Mouse (Mus musculus) embryonic facial prominence, embryonic 12.5 days (tissue): ENCODE data around the gene Ubc. TPM values are rescaled to one million over a fixed set of nuclear protein-coding genes. Genes with fewer than 3 reads are reported as not detected.

Experiments used
- ATAC-seq: fragments of 200-750 bp; cut with Nextera tagmentation; 2 replicates; pipeline ENCODE4 v1.8.0; 2017; ENCODE audit not compliant: insufficient number of reproducible peaks, insufficient read depth, low FRiP score, low TSS enrichment
- H3K27ac ChIP-seq: fragments of 300-500 bp; sonication (generic); 2 replicates; pipeline ENCODE4 v1.5.1; 2016; ENCODE audit warnings: mild to moderate bottlenecking
- H3K27me3 ChIP-seq: fragments of 300-500 bp; sonication (generic); 2 replicates; pipeline ENCODE4 v1.6.1; 2016; ENCODE audit warnings: mild to moderate bottlenecking, moderate library complexity
- H3K36me3 ChIP-seq: fragments of 300-500 bp; sonication (generic); 2 replicates; pipeline ENCODE4 v1.6.1; 2016; ENCODE audit warnings: mild to moderate bottlenecking
- H3K4me1 ChIP-seq: fragments of 300-500 bp; sonication (generic); 2 replicates; pipeline ENCODE4 v1.6.1; 2016
- H3K4me2 ChIP-seq: fragments of 300-500 bp; sonication (generic); replicated peaks from 2 replicates; pipeline ENCODE4 v1.6.1; 2016; ENCODE audit warnings: mild to moderate bottlenecking, moderate library complexity
- H3K4me3 ChIP-seq: fragments of 300-500 bp; sonication (generic); 2 replicates; pipeline ENCODE4 v1.5.1; 2016; ENCODE audit warnings: mild to moderate bottlenecking
- H3K9ac ChIP-seq: fragments of 300-500 bp; sonication (generic); 2 replicates; pipeline ENCODE4 v1.6.1; 2016; ENCODE audit warnings: mild to moderate bottlenecking, moderate library complexity
- H3K9me3 ChIP-seq: fragments of 300-500 bp; sonication (generic); 2 replicates; pipeline ENCODE4 v1.6.1; 2016; ENCODE audit warnings: mild to moderate bottlenecking, moderate library complexity
- WGBS: fragments of 180-500 bp; shearing (Covaris S2); methylation state at CpG from one replicate; pipeline ENCODE4 v1.1.7; 2016; 5-methylcytosine and 5-hydroxymethylcytosine counted together
- polyA plus RNA-seq: library from polyadenylated mRNA; unstranded; fragments of >200 nt; fragmentation: Nextera tagmentation; extraction: Ambion mirVana; gene quantifications from 2 replicates; pipeline ENCODE4 v1.2.1, GENCODE M21; 2016

Gene Ubc
- polyA plus RNA-seq, 1 experiment from 2014 or later = 1,101 TPM

DNA sequence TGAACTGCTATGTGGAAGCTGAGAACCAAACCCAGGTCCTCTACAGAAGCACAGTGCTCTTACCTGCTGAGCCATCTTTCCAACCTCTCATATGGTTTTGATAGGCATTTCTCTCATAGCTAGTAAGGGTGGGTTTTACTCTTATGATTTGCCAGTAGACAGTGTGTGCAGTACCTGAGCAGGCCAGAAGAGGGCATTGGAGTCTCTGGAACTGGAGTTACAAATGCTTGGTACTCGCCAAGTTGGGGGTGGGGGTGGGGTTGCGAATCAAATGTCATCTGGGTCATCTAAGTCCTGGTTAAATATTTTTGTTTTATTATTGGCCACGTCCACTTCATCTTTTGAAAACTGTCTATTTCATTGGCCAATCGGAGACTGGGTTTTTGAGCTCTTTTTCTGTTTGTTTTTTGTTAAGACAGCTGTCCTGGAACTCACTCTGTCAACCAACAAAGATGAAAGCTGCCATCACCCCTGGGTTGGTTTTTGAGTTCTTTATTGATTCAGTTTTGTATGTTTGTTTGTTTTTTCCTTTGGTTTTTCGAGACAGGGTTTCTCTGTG is 22.0 kb upstream of the Ubc start:
- Histone ChIP-seq H3K4me1 (peaks cover 10% of the 10 kb centered on the region), H3K36me3 (peaks cover 36% of the 10 kb centered on the region), H3K27me3 (no peaks in the 10 kb centered on the region), H3K27ac (no peak overlapping the region), H3K4me2 (no peak overlapping the region), H3K9me3 (no peaks in the 10 kb centered on the region), H3K4me3 (no peak overlapping the region), H3K9ac (no peak overlapping the region)
- ATAC-seq = no peak
- 55% methylated on average over 5 of the region's 5 CpGs for WGBS

GRCm38 (mm10) chr5:125409348-125410090 is 19.5 kb upstream of the Ubc start:
- Histone ChIP-seq H3K4me1 (peaks cover 13% of the 10 kb centered on the region), H3K36me3 (peaks cover 11% of the 10 kb centered on the region), H3K4me3 (peak overlapping the region; percentile 33), H3K4me2 (peak overlapping the region; percentile 42), H3K9ac (no peak overlapping the region), H3K27ac (no peak overlapping the region), H3K27me3 (no peaks in the 10 kb centered on the region), H3K9me3 (no peaks in the 10 kb centered on the region)
- no peak for ATAC-seq
- 6% methylated on average over 20 of the region's 20 CpGs for WGBS

GRCm38 (mm10) chr5:125408842-125409241 is 18.8 kb upstream of the Ubc start:
- peak overlapping the region; percentile 33 for H3K4me3 ChIP-seq
- peak overlapping the region; percentile 42 for H3K4me2 ChIP-seq
- H3K9ac ChIP-seq = no peak overlapping the region
- H3K36me3 ChIP-seq = peaks cover 6% of the 10 kb centered on the region; the same call in 1 of the 2 replicates
- peak; percentile 18; the same call in 1 of the 2 replicates for ATAC-seq
- H3K27me3 ChIP-seq = no peaks in the 10 kb centered on the region
- H3K27ac ChIP-seq = no peak overlapping the region
- WGBS = under 1% methylated on average over 13 of the region's 13 CpGs
- peaks cover 13% of the 10 kb centered on the region for H3K4me1 ChIP-seq
- H3K9me3 ChIP-seq = no peaks in the 10 kb centered on the region

DNA sequence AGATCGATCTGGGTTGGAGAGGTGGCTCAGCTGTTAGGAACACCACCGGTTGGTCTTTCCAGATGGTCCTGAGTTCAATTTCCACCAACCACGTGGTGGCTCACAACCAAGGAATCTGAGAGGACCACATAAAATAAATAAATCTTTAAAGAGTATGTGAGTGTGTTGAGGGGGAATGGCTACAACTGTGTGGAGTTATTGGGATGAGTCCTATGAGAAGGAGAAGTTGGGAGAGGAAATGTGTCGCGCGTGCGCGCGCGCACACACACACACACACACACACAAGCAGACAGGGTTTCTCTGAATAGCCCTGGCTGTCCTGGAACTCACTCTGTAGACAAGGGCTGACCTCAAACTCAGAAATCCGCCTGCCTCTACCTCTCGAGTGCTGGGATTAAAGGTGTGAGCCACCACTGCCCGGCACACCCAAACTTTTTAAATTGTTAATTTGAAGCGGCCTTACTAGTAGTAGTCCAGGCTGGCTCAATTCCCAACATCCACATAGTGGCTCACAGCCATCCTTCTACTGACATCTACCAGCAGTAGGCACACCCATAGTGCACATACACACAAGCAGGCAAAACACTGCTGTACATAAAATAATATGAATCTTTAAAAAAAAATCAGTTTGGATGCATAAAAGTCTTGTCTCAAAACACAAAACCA is 18.0 kb upstream of the Ubc start:
- ATAC-seq = no peak
- WGBS = 65% methylated on average over 14 of the region's 14 CpGs
- Histone ChIP-seq H3K9ac (no peak overlapping the region), H3K4me2 (0 out of 2 replicates have a peak overlapping the region, but pooled peaks have one; percentile 42), H3K36me3 (no peaks in the 10 kb centered on the region), H3K4me1 (peaks cover 13% of the 10 kb centered on the region), H3K4me3 (no peak overlapping the region), H3K27me3 (no peaks in the 10 kb centered on the region), H3K27ac (no peak overlapping the region), H3K9me3 (no peaks in the 10 kb centered on the region)

DNA sequence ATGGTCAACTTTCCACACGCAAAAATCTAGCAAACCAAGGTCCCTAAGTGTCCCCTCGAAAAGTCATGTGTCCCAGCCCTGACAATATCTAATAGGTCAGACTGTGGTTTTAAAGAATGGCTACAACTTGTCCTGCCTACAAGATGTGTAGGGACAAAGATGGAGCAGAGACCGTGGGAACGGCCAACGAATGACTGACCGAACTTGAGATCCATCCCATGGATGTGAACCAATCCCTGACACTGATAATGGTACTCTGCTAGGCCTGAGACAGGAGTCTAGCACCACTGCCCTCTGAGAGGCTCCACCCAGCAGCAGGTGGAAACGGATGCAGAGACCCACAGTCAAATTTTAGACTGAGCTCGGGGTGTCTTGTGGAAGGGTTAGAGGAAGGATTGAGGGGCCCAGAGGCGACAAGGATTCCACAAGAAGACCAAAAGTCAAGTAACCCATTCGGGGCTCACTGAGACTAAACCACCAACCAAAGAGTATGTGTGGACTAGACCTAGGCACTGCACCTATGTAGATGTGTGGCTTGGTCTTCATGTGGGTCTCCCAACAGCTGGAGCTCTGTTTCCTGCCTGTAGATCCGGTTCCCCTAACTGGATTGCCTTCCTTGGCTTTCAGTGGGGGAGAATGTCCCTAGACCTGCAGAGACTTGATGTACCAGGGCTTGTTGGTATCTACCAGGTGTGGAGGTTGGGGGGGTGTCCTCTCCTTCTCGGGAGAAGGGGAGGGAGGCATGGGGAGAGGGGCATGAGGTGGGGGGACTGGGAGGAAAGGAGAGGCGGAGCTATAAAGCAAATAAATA is 17.2 kb upstream of the Ubc start:
- peaks cover 13% of the 10 kb centered on the region for H3K4me1 ChIP-seq
- peak overlapping the region; percentile 79 for H3K27ac ChIP-seq
- ATAC-seq = no peak
- WGBS = 56% methylated on average over 13 of the region's 13 CpGs
- peak overlapping the region; percentile 56 for H3K4me3 ChIP-seq
- no peaks in the 10 kb centered on the region for H3K9me3 ChIP-seq
- peak overlapping the region; percentile 51 for H3K9ac ChIP-seq
- H3K36me3 ChIP-seq = no peaks in the 10 kb centered on the region
- peak overlapping the region; percentile 76 for H3K4me2 ChIP-seq
- no peaks in the 10 kb centered on the region for H3K27me3 ChIP-seq

- Histone ChIP-seq H3K4me3 (peak overlapping the region; percentile 56), H3K36me3 (no peaks in the 10 kb centered on the region), H3K9me3 (no peaks in the 10 kb centered on the region), H3K4me2 (peak overlapping the region; percentile 76), H3K27ac (peak overlapping the region; percentile 79), H3K9ac (peak overlapping the region; percentile 51), H3K27me3 (no peaks in the 10 kb centered on the region), H3K4me1 (peaks cover 13% of the 10 kb centered on the region)
- no peak for ATAC-seq
- under 1% methylated on average over 20 of the region's 20 CpGs for WGBS
Measured at GRCm38 (mm10) chr5:125406322-125407016, 16.5 kb upstream of the Ubc start.

DNA sequence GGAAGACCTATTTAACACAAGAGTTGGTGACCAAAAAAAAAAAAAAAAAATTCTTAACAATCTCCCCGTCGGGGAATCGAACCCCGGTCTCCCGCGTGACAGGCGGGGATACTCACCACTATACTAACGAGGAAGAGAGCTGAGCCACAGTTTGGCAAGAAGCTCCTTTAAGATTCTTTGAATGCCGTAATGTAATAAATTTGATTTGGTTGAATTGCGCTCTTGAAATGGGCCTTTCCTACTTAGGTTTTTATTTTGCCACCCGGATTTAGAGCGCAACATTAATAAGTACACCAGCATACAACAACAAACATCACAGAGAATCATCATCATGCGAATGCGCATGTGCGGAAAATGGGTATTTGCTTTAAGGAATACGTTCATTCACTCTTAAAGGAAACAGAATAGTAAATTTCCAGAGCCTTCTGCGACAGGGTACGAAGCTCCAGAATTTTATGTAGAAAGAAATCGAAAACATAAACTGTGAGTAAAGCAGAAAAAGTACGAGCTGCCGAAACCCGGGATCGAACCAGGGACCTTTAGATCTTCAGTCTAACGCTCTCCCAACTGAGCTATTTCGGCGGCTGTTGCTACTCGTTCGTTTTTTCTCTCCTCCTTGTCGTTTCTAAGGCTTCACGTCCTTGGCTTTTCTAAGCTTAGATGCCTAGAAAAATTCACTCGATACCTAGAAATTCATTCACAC is 15.7 kb upstream of the Ubc start:
- Histone ChIP-seq H3K9ac (peak overlapping the region; percentile 51), H3K4me2 (peak overlapping the region; percentile 76), H3K27me3 (no peaks in the 10 kb centered on the region), H3K4me1 (peaks cover 13% of the 10 kb centered on the region), H3K27ac (peak overlapping the region; percentile 81), H3K9me3 (no peaks in the 10 kb centered on the region), H3K4me3 (peak overlapping the region; percentile 56), H3K36me3 (no peaks in the 10 kb centered on the region)
- under 1% methylated on average over 31 of the region's 31 CpGs for WGBS
- ATAC-seq = no peak

- Histone ChIP-seq H3K4me3 (peak overlapping the region; percentile 56), H3K9me3 (no peaks in the 10 kb centered on the region), H3K27me3 (no peaks in the 10 kb centered on the region), H3K9ac (peak overlapping the region; percentile 53), H3K27ac (peak overlapping the region; percentile 81), H3K4me2 (peak overlapping the region; percentile 63), H3K36me3 (no peaks in the 10 kb centered on the region), H3K4me1 (peaks cover 12% of the 10 kb centered on the region)
- under 1% methylated on average over 28 of the region's 28 CpGs for WGBS
- peak; percentile 52; the same call in 1 of the 2 replicates for ATAC-seq
Measured at GRCm38 (mm10) chr5:125404903-125405545, 15.0 kb upstream of the Ubc start.

DNA sequence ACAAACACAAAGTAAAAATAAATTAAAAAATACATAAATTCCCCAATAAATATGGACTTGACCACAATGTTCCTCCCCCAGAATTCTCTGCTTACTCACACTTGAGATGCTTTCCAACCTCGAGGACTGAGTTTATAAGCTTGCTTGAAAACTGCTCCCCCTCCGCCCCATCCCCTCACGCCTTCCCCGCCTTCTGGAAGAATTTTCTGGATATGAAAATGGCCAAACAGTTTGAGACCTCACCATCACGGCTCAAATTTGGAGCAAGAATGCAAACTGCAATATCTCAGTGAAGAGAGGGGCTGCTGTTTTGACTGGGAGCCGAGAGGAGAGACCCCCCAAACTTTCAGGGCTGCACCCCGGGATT is 14.5 kb upstream of the Ubc start:
- peak overlapping the region; percentile 63 for H3K4me2 ChIP-seq
- peak overlapping the region; percentile 81 for H3K27ac ChIP-seq
- no peak for ATAC-seq
- WGBS = 2% methylated on average over 7 of the region's 7 CpGs
- H3K4me3 ChIP-seq = peak overlapping the region; percentile 56
- no peaks in the 10 kb centered on the region for H3K9me3 ChIP-seq
- peaks cover 7% of the 10 kb centered on the region for H3K4me1 ChIP-seq
- no peaks in the 10 kb centered on the region for H3K36me3 ChIP-seq
- H3K9ac ChIP-seq = peak overlapping the region; percentile 53
- no peaks in the 10 kb centered on the region for H3K27me3 ChIP-seq
